Mouse (Mus musculus) liver, embryonic 13.5 days (tissue): Measurements from ENCODE around the gene Iqcn. TPM values are rescaled to one million over a fixed set of nuclear protein-coding genes. Genes with fewer than 3 reads are reported as not detected.

ENCODE experiments used
- ATAC-seq: fragments of 200-750 bp; cut with Nextera tagmentation; 2 replicates; pipeline ENCODE4 v1.8.0; 2017; ENCODE audit warnings: low read depth, mild to moderate bottlenecking, moderate number of reproducible peaks, moderate library complexity
- DNase-seq: peaks from one replicate; pipeline ENCODE4 v3.0.0; 2022
- H3K27ac ChIP-seq: fragments of 300-500 bp; sonication (generic); 2 replicates; pipeline ENCODE4 v1.5.1; 2015; ENCODE audit warnings: moderate library complexity, mild to moderate bottlenecking, inconsistent platforms
- H3K27me3 ChIP-seq: fragments of 300-500 bp; sonication (generic); 2 replicates; pipeline ENCODE4 v1.6.1; 2015; ENCODE audit warnings: mild to moderate bottlenecking, inconsistent platforms
- H3K36me3 ChIP-seq: fragments of 300-500 bp; sonication (generic); 2 replicates; pipeline ENCODE4 v1.6.1; 2015; ENCODE audit warnings: mild to moderate bottlenecking, inconsistent platforms
- H3K4me1 ChIP-seq: fragments of 300-500 bp; sonication (generic); replicated peaks from 2 replicates; pipeline ENCODE4 v1.6.1; 2015; ENCODE audit warnings: inconsistent platforms
- H3K4me2 ChIP-seq: fragments of 300-500 bp; sonication (generic); 2 replicates; pipeline ENCODE4 v1.6.1; 2015; ENCODE audit warnings: inconsistent platforms, mild to moderate bottlenecking, moderate library complexity
- H3K4me3 ChIP-seq: fragments of 300-500 bp; sonication (generic); replicated peaks from 2 replicates; pipeline ENCODE4 v1.5.1; 2015; ENCODE audit warnings: mild to moderate bottlenecking, inconsistent platforms
- H3K9ac ChIP-seq: fragments of 300-500 bp; sonication (generic); 2 replicates; pipeline ENCODE4 v1.6.1; 2015; ENCODE audit warnings: mild to moderate bottlenecking, inconsistent platforms
- H3K9me3 ChIP-seq: fragments of 300-500 bp; sonication (generic); replicated peaks from 2 replicates; pipeline ENCODE4 v1.6.1; 2016; ENCODE audit warnings: inconsistent platforms
- WGBS: fragments of 180-500 bp; shearing (Covaris S2); methylation state at CpG from one replicate; pipeline ENCODE4 v1.1.7; 2015; ENCODE audit not compliant: insufficient replicate concordance; 5-methylcytosine and 5-hydroxymethylcytosine counted together
- polyA plus RNA-seq: library from polyadenylated mRNA; unstranded; fragments of >200 nt; fragmentation: Nextera tagmentation; extraction: Ambion mirVana; gene quantifications from 2 replicates; pipeline ENCODE4 v1.2.1, GENCODE M21; 2015

The Iqcn gene
- polyA plus RNA-seq, 1 experiment from 2014 or later, result not detected

- peaks cover 99% of the 10 kb centered on the region for H3K4me1 ChIP-seq
- no peaks in the 10 kb centered on the region for H3K27me3 ChIP-seq
- no peak for ATAC-seq
- WGBS, result 2% methylated on average over 34 of the region's 34 CpGs
- peak overlapping the region; percentile 96 for H3K27ac ChIP-seq
- peak overlapping the region; percentile 83 for H3K9ac ChIP-seq
- H3K36me3 ChIP-seq, result peaks cover 31% of the 10 kb centered on the region
- DNase-seq, result peak; percentile 48
- H3K4me3 ChIP-seq, result peak overlapping the region; percentile 68
- H3K9me3 ChIP-seq, result no peaks in the 10 kb centered on the region
- peak overlapping the region; percentile 98 for H3K4me2 ChIP-seq
These were observed 62.7 kb downstream of the Iqcn start for GRCm38 (mm10) chr8:70765838-70766570.

- H3K4me3 ChIP-seq, result peak overlapping the region; percentile 68
- peak overlapping the region; percentile 98 for H3K4me2 ChIP-seq
- H3K9ac ChIP-seq, result peak overlapping the region; percentile 83
- peak; percentile 44 for ATAC-seq
- H3K27ac ChIP-seq, result peak overlapping the region; percentile 96
- 14% methylated on average over 21 of the region's 21 CpGs for WGBS
- H3K36me3 ChIP-seq, result peaks cover 39% of the 10 kb centered on the region
- peak; percentile 76 for DNase-seq
- H3K4me1 ChIP-seq, result peaks cover 98% of the 10 kb centered on the region
- H3K27me3 ChIP-seq, result no peaks in the 10 kb centered on the region
- H3K9me3 ChIP-seq, result no peaks in the 10 kb centered on the region
These were observed 63.5 kb downstream of the Iqcn start for GRCm38 (mm10) chr8:70766571-70767440.

Other genes with a start within 250 kb of the Iqcn start
- 6.7 and 7.0 TPM in 2 replicates for gene Klhl26, start 226.5 kb upstream of the Iqcn start, polyA plus RNA-seq
- gene Tmem59l, start 216.1 kb upstream of the Iqcn start, polyA plus RNA-seq, result 0.14 and 0.33 TPM in 2 replicates
- 3.2 and 3.6 TPM in 2 replicates for gene Crlf1, start 210.3 kb upstream of the Iqcn start, polyA plus RNA-seq
- 81.2 and 82.3 TPM in 2 replicates for gene Rex1bd, start 196.7 kb upstream of the Iqcn start, polyA plus RNA-seq
- 736 and 758 TPM in 2 replicates for gene Uba52, start 192.7 kb upstream of the Iqcn start, polyA plus RNA-seq
- 177 and 182 TPM in 2 replicates for gene Fkbp8, start 175.7 kb upstream of the Iqcn start, polyA plus RNA-seq
- 36.2 TPM in 2 replicates for gene Kxd1, start 175.5 kb upstream of the Iqcn start, polyA plus RNA-seq
- gene Ell, start 164.0 kb upstream of the Iqcn start, polyA plus RNA-seq, result 9.7 and 10.5 TPM in 2 replicates
- 82.8 and 84.9 TPM in 2 replicates for gene Isyna1, start 109.1 kb upstream of the Iqcn start, polyA plus RNA-seq
- gene Ssbp4, start 94.6 kb upstream of the Iqcn start, polyA plus RNA-seq, result 54.2 and 62.4 TPM in 2 replicates
- 5.4 and 5.6 TPM in 2 replicates for gene Lrrc25, start 87.3 kb upstream of the Iqcn start, polyA plus RNA-seq
- gene Gdf15, start 71.0 kb upstream of the Iqcn start, polyA plus RNA-seq, result 3.9 and 4.1 TPM in 2 replicates
- gene Pgpep1, start 43.1 kb upstream of the Iqcn start, polyA plus RNA-seq, result 17.9 and 19.5 TPM in 2 replicates
- gene Lsm4, start 30.2 kb upstream of the Iqcn start, polyA plus RNA-seq, result 185 and 200 TPM in 2 replicates
- gene Jund, start 4.5 kb upstream of the Iqcn start, polyA plus RNA-seq, result 17.9 and 22.0 TPM in 2 replicates
- gene Gm3336, start 15.1 kb downstream of the Iqcn start, polyA plus RNA-seq, result 0.14 TPM in 1 of 2 replicates, not detected in the other
- gene Pde4c, start 20.3 kb downstream of the Iqcn start, polyA plus RNA-seq, result 0.40 and 0.43 TPM in 2 replicates
- 2.7 and 3.9 TPM in 2 replicates for gene Rab3a, start 51.2 kb downstream of the Iqcn start, polyA plus RNA-seq
- gene Mpv17l2, start 57.5 kb downstream of the Iqcn start, polyA plus RNA-seq, result 45.6 and 50.4 TPM in 2 replicates
- gene Pik3r2, start 73.3 kb downstream of the Iqcn start, polyA plus RNA-seq, result 18.0 and 18.2 TPM in 2 replicates
- 4.9 and 6.2 TPM in 2 replicates for gene Mast3, start 101.6 kb downstream of the Iqcn start, polyA plus RNA-seq
- 0.20 and 0.21 TPM in 2 replicates for gene Il12rb1, start 105.0 kb downstream of the Iqcn start, polyA plus RNA-seq
- 11.7 and 12.6 TPM in 2 replicates for gene Arrdc2, start 136.3 kb downstream of the Iqcn start, polyA plus RNA-seq
- 0.29 and 0.44 TPM in 2 replicates for gene Kcnn1, start 159.8 kb downstream of the Iqcn start, polyA plus RNA-seq
- gene Ccdc124, start 170.5 kb downstream of the Iqcn start, polyA plus RNA-seq, result 70.9 and 76.5 TPM in 2 replicates
- 0.03 TPM in 2 replicates for gene Slc5a5, start 189.3 kb downstream of the Iqcn start, polyA plus RNA-seq
- 2,606 and 3,100 TPM in 2 replicates for gene Rpl18a, start 194.0 kb downstream of the Iqcn start, polyA plus RNA-seq
- gene Map1s, start 202.5 kb downstream of the Iqcn start, polyA plus RNA-seq, result 17.7 and 19.0 TPM in 2 replicates